Mouse (Mus musculus) left cerebral cortex, postnatal 10 days (tissue): ENCODE measurements around the gene Tas2r122. TPM values are rescaled to one million over a fixed set of nuclear protein-coding genes. Genes with fewer than 3 reads are reported as not detected.
"Not testable (repeated sequence)": the region's sequence is repeated elsewhere in the genome, so short reads cannot be mapped to it uniquely, and the experiment has no call there.

Experiments
- DNase-seq, 2 experiments: peaks; one replicate each; pipeline ENCODE4 v3.0.0; 2021 to 2022; ENCODE audit warnings: low spot score in 2 of 2, mixed read lengths in 1 of 2; ENCODE audit errors: extremely low spot score in 1 of 2
- intact Hi-C: fragments of 180-260 bp; cut with DNase I; formaldehyde crosslinking; loops from one replicate; pipeline ENCODE4 v1.15.1; 2025
- total RNA-seq, 2 experiments: library from RNA; stranded (reverse); gene quantifications; 2 replicates each; pipeline ENCODE4 v1.2.3; 2021

Tas2r122 gene
- total RNA-seq = not detected

- no peak for DNase-seq
- intact Hi-C loops = no loop called here
Measured at GRCm38 (mm10) chr6:132711828-132712227, at the start of gene Tas2r122. Tas2r122 (minus strand) TSS chr6:132711928.

DNA sequence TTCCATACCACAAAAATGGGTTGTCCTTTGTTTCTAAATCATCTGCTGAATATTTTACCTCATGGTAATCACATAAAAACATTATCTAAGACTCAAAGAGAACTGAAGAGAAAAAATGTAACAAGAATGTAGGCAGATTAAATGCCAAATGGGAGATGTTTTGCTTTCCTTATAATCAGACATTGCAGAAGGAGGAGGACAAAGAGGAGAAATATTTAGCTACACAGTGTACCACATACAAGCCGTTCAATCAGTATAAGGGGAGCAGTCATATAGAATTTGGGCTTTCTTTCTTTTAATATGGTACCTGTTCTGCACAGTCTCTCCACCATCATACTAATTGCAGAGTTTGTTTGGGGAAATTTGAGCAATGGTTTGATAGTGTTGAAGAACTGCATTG, 42.7 kb upstream of the Tas2r122 start, which contains the start of gene Tas2r124:
Gene Tas2r124 (plus strand): TSS at position 301 of the 400 bp plus-strand sequence.
- no peak for DNase-seq
- intact Hi-C loops = no loop called here

DNA sequence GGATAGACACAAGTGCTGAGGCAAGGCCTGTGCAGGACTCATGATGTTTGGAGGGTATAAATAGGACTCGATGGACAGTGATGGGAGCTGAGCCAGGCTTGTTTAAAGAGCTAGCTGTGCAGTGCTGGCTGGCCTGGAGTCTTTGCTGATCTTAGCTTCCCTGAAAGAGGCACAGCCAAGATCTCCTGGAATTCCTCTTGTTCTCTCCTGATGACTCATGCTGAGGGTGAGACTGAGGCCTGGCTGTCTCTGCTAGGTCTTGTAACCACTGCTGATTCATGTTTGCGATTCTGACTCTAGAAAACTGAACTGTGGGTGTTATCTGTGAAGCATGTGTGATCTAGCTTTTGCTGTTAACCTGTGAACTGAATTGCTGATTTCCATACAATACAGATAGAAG, 38.5 kb upstream of the Tas2r122 start:
- DNase-seq = no peak

GRCm38 (mm10) chr6:132737935-132738334, 26.2 kb upstream of the Tas2r122 start, which contains the start of gene Tas2r115:
Tas2r115 (minus strand) TSS chr6:132738035.
- no peak for DNase-seq
- intact Hi-C loops = no loop called here

More for the DNA sequence above, 38.5 kb upstream of the Tas2r122 start:
- intact Hi-C loops = no loop called here

DNA sequence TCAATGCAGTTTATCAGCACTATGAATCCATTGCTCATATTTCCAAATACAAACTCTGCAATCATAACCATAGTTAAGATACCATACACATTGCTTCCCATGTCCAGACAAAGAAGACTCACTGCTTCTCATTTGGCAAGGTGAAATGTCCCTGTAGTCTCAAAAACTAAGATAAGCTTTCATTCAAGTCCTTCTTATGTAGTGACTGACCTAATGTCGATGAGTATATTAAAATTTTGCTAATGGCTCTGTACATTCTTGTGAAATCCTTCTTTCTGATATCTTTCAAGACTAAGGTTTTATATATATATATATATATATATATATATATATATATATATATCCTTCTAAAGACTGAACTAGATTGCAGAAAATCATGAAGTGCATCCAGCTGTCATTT, 10.8 kb downstream of the Tas2r122 start, which contains the start of gene Tas2r121:
Gene Tas2r121 (minus strand): TSS at position 101 of the 400 bp plus-strand sequence.
- intact Hi-C loops = no loop called here
- DNase-seq = no peak

- DNase-seq, intact Hi-C loops: not testable (repeated sequence)
Measured at GRCm38 (mm10) chr6:132691596-132691995, 20.1 kb downstream of the Tas2r122 start.

Other genes starting within 250 kb of the Tas2r122 start
- not detected for gene Prh1, start 142.1 kb downstream of the Tas2r122 start, total RNA-seq
- not detected for gene Prp2, start 116.0 kb downstream of the Tas2r122 start, total RNA-seq
- gene A630073D07Rik, start 60.4 kb downstream of the Tas2r122 start, total RNA-seq = not detected
- not detected for gene Tas2r120, start 55.0 kb downstream of the Tas2r122 start, total RNA-seq
- gene Tas2r121, start 10.9 kb downstream of the Tas2r122 start, total RNA-seq = not detected
- not detected for gene Tas2r115, start 26.1 kb upstream of the Tas2r122 start, total RNA-seq
- not detected for gene Tas2r124, start 42.8 kb upstream of the Tas2r122 start, total RNA-seq
- gene Tas2r102, start 50.2 kb upstream of the Tas2r122 start, total RNA-seq = not detected
- not detected for gene Tas2r136, start 66.2 kb upstream of the Tas2r122 start, total RNA-seq
- not detected for gene Tas2r117, start 90.9 kb upstream of the Tas2r122 start, total RNA-seq
- not detected for gene Tas2r123, start 135.2 kb upstream of the Tas2r122 start, total RNA-seq
- not detected for gene Tas2r116, start 143.5 kb upstream of the Tas2r122 start, total RNA-seq
- not detected for gene Tas2r110, start 156.1 kb upstream of the Tas2r122 start, total RNA-seq
- gene Tas2r113, start 181.1 kb upstream of the Tas2r122 start, total RNA-seq = not detected
- gene Tas2r125, start 197.7 kb upstream of the Tas2r122 start, total RNA-seq = not detected
- gene Tas2r129, start 239.2 kb upstream of the Tas2r122 start, total RNA-seq = not detected
- gene Tas2r131, start 246.0 kb upstream of the Tas2r122 start, total RNA-seq = not detected